Mouse (Mus musculus) neural tube, embryonic 13.5 days (tissue): ENCODE measurements at regions not wholly inside any gene's neighbourhood (a gene's known extent, or its start where the extent isn't known, plus 50 kb on each side); places are given as distances from the start of the nearest gene placed in this dataset.

Experiments used
- ATAC-seq: fragments of 200-750 bp; cut with Nextera tagmentation; 2 replicates; pipeline ENCODE4 v1.8.0; 2017; ENCODE audit warnings: low read depth, mild to moderate bottlenecking, moderate TSS enrichment, moderate library complexity
- H3K27ac ChIP-seq: fragments of 300-500 bp; sonication (generic); replicated peaks from 2 replicates; pipeline ENCODE4 v1.5.1; 2015; ENCODE audit warnings: moderate library complexity, mild to moderate bottlenecking, inconsistent platforms
- H3K27me3 ChIP-seq: fragments of 300-500 bp; sonication (generic); 2 replicates; pipeline ENCODE4 v1.6.1; 2015; ENCODE audit warnings: mild to moderate bottlenecking, inconsistent platforms
- H3K36me3 ChIP-seq: fragments of 300-500 bp; sonication (generic); 2 replicates; pipeline ENCODE4 v1.6.1; 2015; ENCODE audit warnings: mild to moderate bottlenecking, inconsistent platforms
- H3K4me1 ChIP-seq: fragments of 300-500 bp; sonication (generic); replicated peaks from 2 replicates; pipeline ENCODE4 v1.6.1; 2015; ENCODE audit warnings: inconsistent platforms
- H3K4me2 ChIP-seq: fragments of 300-500 bp; sonication (generic); 2 replicates; pipeline ENCODE4 v1.6.1; 2015; ENCODE audit warnings: inconsistent platforms, mild to moderate bottlenecking, moderate library complexity
- H3K4me3 ChIP-seq: fragments of 300-500 bp; sonication (generic); 2 replicates; pipeline ENCODE4 v1.5.1; 2015; ENCODE audit warnings: mild to moderate bottlenecking, inconsistent platforms
- H3K9ac ChIP-seq: fragments of 300-500 bp; sonication (generic); 2 replicates; pipeline ENCODE4 v1.6.1; 2015; ENCODE audit warnings: moderate library complexity, mild to moderate bottlenecking, inconsistent platforms
- H3K9me3 ChIP-seq: fragments of 300-500 bp; sonication (generic); 2 replicates; pipeline ENCODE4 v1.6.1; 2016; ENCODE audit warnings: inconsistent platforms
- WGBS: fragments of 180-500 bp; shearing (Covaris S2); methylation state at CpG from one replicate; pipeline ENCODE4 v1.1.7; 2015; 5-methylcytosine and 5-hydroxymethylcytosine counted together

- WGBS = 58% methylated on average over 6 of the region's 6 CpGs
- no peak overlapping the region for H3K4me3 ChIP-seq
- H3K27ac ChIP-seq = no peak overlapping the region
- H3K27me3 ChIP-seq = no peaks in the 10 kb centered on the region
- no peak overlapping the region for H3K4me2 ChIP-seq
- H3K36me3 ChIP-seq = no peaks in the 10 kb centered on the region
- no peak overlapping the region for H3K9ac ChIP-seq
- H3K9me3 ChIP-seq = no peaks in the 10 kb centered on the region
- 0 out of 2 replicates have a peak, but pooled peaks cover 3% of the 10 kb centered on the region for H3K4me1 ChIP-seq
- no peak for ATAC-seq
These were observed 97.4 kb upstream of the Adgrf1 start for GRCm38 (mm10) chr17:43172657-43173165.

GRCm38 (mm10) chr17:43174860-43175259 lies 95.3 kb upstream of the Adgrf1 start:
- H3K9ac ChIP-seq = no peak overlapping the region
- H3K4me1 ChIP-seq = 0 out of 2 replicates have a peak, but pooled peaks cover 3% of the 10 kb centered on the region
- H3K4me3 ChIP-seq = no peak overlapping the region
- H3K4me2 ChIP-seq = no peak overlapping the region
- H3K27me3 ChIP-seq = no peaks in the 10 kb centered on the region
- H3K27ac ChIP-seq = no peak overlapping the region
- no peak for ATAC-seq
- no peaks in the 10 kb centered on the region for H3K9me3 ChIP-seq
- WGBS = 79% methylated on average over 1 of the region's 1 CpGs
- no peaks in the 10 kb centered on the region for H3K36me3 ChIP-seq

DNA sequence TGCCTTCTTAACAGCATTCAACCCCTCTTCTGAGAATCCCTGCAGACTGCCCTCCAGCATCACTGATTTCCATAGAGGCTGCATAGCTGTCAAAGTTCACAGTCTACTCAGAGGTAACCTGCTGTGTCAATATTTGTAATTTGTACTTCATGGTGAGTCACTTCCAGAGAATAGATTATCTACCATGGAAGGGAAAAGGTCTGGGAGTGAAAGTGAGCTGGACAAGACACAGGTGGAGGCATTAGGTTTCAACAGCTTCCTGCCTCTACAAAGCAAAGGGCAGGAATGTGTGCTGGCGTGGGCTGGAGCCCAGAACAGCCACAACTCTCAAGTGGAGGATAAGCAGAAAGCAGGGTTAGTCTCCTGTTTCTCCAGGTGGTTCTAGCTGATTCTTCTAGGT lies 92.9 kb upstream of the Adgrf1 start:
- 61% methylated on average over 1 of the region's 1 CpGs for WGBS
- Histone ChIP-seq H3K4me1 (0 out of 2 replicates have a peak, but pooled peaks cover 3% of the 10 kb centered on the region), H3K4me2 (no peak overlapping the region), H3K36me3 (no peaks in the 10 kb centered on the region), H3K27ac (no peak overlapping the region), H3K9me3 (no peaks in the 10 kb centered on the region), H3K27me3 (no peaks in the 10 kb centered on the region), H3K4me3 (no peak overlapping the region), H3K9ac (no peak overlapping the region)
- ATAC-seq = no peak

- H3K27me3 ChIP-seq = no peaks in the 10 kb centered on the region
- no peak overlapping the region for H3K27ac ChIP-seq
- ATAC-seq = no peak
- H3K4me3 ChIP-seq = no peak overlapping the region
- no peaks in the 10 kb centered on the region for H3K36me3 ChIP-seq
- H3K9me3 ChIP-seq = no peaks in the 10 kb centered on the region
- WGBS = 72% methylated on average over 2 of the region's 2 CpGs
- H3K4me2 ChIP-seq = no peak overlapping the region
- H3K4me1 ChIP-seq = no peaks in the 10 kb centered on the region
- no peak overlapping the region for H3K9ac ChIP-seq
These were observed 80.1 kb upstream of the Adgrf1 start for GRCm38 (mm10) chr17:43190016-43190415.

GRCm38 (mm10) chr17:43190853-43191485 lies 79.2 kb upstream of the Adgrf1 start:
- H3K27me3 ChIP-seq = no peaks in the 10 kb centered on the region
- H3K9ac ChIP-seq = no peak overlapping the region
- H3K36me3 ChIP-seq = no peaks in the 10 kb centered on the region
- 90% methylated on average over 3 of the region's 3 CpGs for WGBS
- H3K4me3 ChIP-seq = no peak overlapping the region
- H3K27ac ChIP-seq = no peak overlapping the region
- no peak overlapping the region for H3K4me2 ChIP-seq
- no peaks in the 10 kb centered on the region for H3K4me1 ChIP-seq
- no peaks in the 10 kb centered on the region for H3K9me3 ChIP-seq
- ATAC-seq = no peak

GRCm38 (mm10) chr17:43197232-43197631 lies 72.9 kb upstream of the Adgrf1 start:
- 10% methylated on average over 1 of the region's 1 CpGs for WGBS

DNA sequence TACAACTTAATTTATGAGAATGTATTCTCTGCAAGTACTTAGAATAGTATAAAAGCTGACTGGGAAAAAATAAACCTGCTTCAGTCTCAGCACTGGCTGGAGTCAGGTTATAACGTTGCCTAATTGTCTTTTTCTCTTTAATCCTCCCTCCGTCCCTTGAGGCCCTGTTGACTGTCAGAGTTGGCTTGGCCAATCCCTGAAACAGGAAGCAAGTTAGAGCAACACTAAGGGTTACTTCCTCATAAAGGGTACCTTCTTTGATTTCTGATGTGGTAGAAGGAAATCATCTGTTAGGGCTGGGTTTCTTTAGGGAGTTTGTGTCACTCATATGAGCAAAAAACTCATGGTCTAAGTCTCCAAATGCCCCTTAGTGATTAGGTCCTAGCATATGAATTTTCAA lies 69.3 kb upstream of the Adgrf1 start:
- 65% methylated on average over 2 of the region's 2 CpGs for WGBS
- Histone ChIP-seq H3K27me3 (no peaks in the 10 kb centered on the region), H3K27ac (no peak overlapping the region), H3K4me1 (no peaks in the 10 kb centered on the region), H3K36me3 (no peaks in the 10 kb centered on the region), H3K4me3 (no peak overlapping the region), H3K9me3 (no peaks in the 10 kb centered on the region), H3K4me2 (no peak overlapping the region), H3K9ac (no peak overlapping the region)
- ATAC-seq = no peak

More at GRCm38 (mm10) chr17:43197232-43197631, 72.9 kb upstream of the Adgrf1 start:
- Histone ChIP-seq H3K4me1 (no peaks in the 10 kb centered on the region), H3K36me3 (no peaks in the 10 kb centered on the region), H3K4me2 (no peak overlapping the region), H3K27me3 (no peaks in the 10 kb centered on the region), H3K9ac (no peak overlapping the region), H3K27ac (no peak overlapping the region), H3K9me3 (no peaks in the 10 kb centered on the region), H3K4me3 (no peak overlapping the region)
- no peak for ATAC-seq

DNA sequence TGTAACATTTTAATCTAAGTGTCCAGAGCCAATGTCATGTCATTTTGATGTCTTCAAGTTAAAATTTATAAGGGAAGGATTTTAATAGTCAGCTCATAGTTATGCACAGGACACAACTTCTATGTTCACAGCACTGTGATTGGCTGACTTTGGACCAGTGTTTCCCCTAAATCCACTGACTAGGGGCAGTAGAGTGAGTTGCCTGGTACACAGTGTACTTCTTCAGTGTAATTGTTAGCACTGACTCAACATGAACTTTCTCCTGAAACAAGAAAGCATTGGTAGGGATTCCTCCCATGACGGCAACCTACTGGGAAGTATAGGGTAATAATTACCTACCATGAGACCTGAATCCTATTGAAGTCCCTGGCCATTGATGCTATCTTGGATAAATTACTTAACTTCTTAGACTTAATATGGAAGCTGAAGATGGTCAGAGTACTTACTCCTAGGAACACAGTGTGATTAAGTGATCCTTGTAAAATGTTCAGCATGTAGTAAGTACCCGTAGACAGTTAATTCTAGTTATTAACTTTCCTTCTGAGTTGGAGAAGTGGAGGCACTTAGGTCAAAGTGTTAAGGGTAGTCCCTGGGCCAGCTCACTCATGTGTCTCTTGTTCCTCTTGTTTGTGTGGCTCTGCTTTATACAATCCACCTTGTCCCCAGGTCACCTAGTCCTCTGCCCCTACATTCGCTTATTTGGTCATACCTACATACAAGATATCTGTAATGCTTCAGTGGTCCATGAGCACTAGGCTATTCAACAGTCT lies 63.2 kb upstream of the Adgrf1 start:
- 92% methylated on average over 3 of the region's 3 CpGs for WGBS
- ATAC-seq = no peak
- Histone ChIP-seq H3K27ac (no peak overlapping the region), H3K4me2 (no peak overlapping the region), H3K27me3 (no peaks in the 10 kb centered on the region), H3K4me1 (no peaks in the 10 kb centered on the region), H3K9ac (no peak overlapping the region), H3K36me3 (no peaks in the 10 kb centered on the region), H3K4me3 (no peak overlapping the region), H3K9me3 (no peaks in the 10 kb centered on the region)

GRCm38 (mm10) chr17:43209727-43210126 lies 60.4 kb upstream of the Adgrf1 start:
- no peak for ATAC-seq
- H3K27me3 ChIP-seq = no peaks in the 10 kb centered on the region
- 92% methylated on average over 1 of the region's 1 CpGs for WGBS
- H3K9ac ChIP-seq = no peak overlapping the region
- no peaks in the 10 kb centered on the region for H3K4me1 ChIP-seq
- no peak overlapping the region for H3K27ac ChIP-seq
- no peak overlapping the region for H3K4me2 ChIP-seq
- no peaks in the 10 kb centered on the region for H3K9me3 ChIP-seq
- no peak overlapping the region for H3K4me3 ChIP-seq
- no peaks in the 10 kb centered on the region for H3K36me3 ChIP-seq

DNA sequence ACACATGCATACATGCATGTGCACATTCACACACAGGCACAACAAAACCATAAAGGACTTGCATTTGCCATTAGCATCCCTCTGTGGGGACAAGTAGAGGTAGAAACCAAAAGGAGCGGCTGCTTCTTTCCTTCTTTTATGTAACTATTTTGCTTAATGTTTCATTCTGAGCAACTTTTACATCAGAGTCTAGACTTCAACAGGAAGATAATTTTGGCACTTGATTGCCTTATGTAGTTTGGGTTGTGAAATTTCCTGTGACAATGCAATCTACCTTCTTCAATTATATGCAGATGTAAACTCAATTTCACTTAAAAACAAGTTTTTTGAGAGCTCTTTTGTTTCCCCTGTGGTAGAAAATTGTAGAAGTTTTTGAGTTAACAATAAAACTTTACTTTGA lies 56.1 kb upstream of the Adgrf1 start:
- no peak overlapping the region for H3K4me3 ChIP-seq
- H3K4me1 ChIP-seq = no peaks in the 10 kb centered on the region
- no peaks in the 10 kb centered on the region for H3K27me3 ChIP-seq
- H3K9ac ChIP-seq = no peak overlapping the region
- no peak for ATAC-seq
- no peaks in the 10 kb centered on the region for H3K9me3 ChIP-seq
- no peak overlapping the region for H3K27ac ChIP-seq
- WGBS = 95% methylated on average over 1 of the region's 1 CpGs
- no peaks in the 10 kb centered on the region for H3K36me3 ChIP-seq
- H3K4me2 ChIP-seq = no peak overlapping the region

GRCm38 (mm10) chr17:43219636-43220035 lies 50.5 kb upstream of the Adgrf1 start:
- no peak overlapping the region for H3K4me2 ChIP-seq
- H3K9me3 ChIP-seq = no peaks in the 10 kb centered on the region
- 72% methylated on average over 4 of the region's 4 CpGs for WGBS
- no peak overlapping the region for H3K9ac ChIP-seq
- no peaks in the 10 kb centered on the region for H3K27me3 ChIP-seq
- H3K4me3 ChIP-seq = no peak overlapping the region
- ATAC-seq = no peak
- H3K27ac ChIP-seq = no peak overlapping the region
- no peaks in the 10 kb centered on the region for H3K36me3 ChIP-seq
- H3K4me1 ChIP-seq = no peaks in the 10 kb centered on the region
